Mouse (Mus musculus): ENCODE data around the gene Zfp369. TPM values are rescaled to one million over a fixed set of nuclear protein-coding genes. Genes with fewer than 3 reads are reported as not detected.
A peak's percentile ranks its signal among the peaks of the same experiment; 100 is the strongest.
"Not testable (repeated sequence)": the region's sequence is repeated elsewhere in the genome, so short reads cannot be mapped to it uniquely, and the experiment has no call there.

Zfp369 gene
- polyA plus RNA-seq, 1 experiment from 2014 or later = 25.3 TPM

DNA sequence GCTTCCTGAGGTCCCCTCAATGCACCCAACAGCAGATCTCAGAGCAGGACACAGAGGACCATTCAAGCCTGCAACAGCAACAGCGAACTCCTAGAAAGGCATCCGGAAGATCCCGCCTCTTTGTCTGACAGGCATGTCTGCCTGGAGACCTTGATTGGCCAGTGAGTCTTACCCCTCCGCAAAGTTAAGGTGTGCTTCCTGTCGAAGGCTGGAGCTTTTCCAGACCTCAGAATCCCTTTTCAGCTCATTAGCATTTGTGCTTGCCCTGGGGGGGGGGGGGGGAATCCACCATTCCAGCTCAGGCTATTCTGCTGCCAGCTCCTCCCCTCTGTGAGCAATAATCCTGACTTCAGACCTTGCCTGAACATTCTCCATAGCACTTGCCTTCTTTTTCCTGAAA, 69.9 kb downstream of the Zfp369 start:
- not testable (repeated sequence) for DNase-seq (ENCODE audit: low spot score); H3K36me3 ChIP-seq (ENCODE audit: control insufficient read depth, insufficient read depth, low read length); H3K4me2 ChIP-seq (replicated peaks; ENCODE audit: low read depth, low read length); H3K4me1 ChIP-seq (replicated peaks; ENCODE audit: control insufficient read depth, insufficient read depth, low read length); H3K9ac ChIP-seq (ENCODE audit: low read depth, low read length); ATAC-seq (ENCODE audit: low FRiP score); H3K4me3 ChIP-seq (ENCODE audit: low read depth, low read length); H3K27me3 ChIP-seq (ENCODE audit: control insufficient read depth, insufficient read depth, low read length); H3K9me3 ChIP-seq (ENCODE audit: control insufficient read depth, low read length); H3K27ac ChIP-seq (ENCODE audit: low read depth, low read length)
- WGBS = 44% methylated on average over 5 of the region's 5 CpGs

DNA sequence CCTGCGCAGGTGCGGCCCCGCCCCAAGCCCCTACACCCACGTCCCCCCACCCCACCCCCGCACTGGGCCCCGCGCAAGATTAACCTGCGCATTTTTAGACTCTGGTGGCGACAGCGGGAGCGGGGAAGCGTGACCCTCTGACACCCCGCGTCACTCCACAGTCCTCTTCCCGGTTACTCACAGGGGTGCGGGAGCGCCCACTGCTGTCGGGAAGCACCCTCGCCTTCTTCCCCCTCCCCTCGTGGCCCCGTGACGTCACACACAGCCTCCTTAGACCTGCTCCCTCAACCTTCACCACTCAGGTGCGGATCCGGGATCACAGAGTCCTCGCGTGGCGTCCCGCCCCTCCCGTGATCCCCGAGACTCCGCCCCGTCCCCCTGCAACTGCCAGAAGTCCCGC, 73.2 kb downstream of the Zfp369 start:
- not testable (repeated sequence) for H3K27me3 ChIP-seq (ENCODE audit: control insufficient read depth, insufficient read depth, low read length); H3K4me3 ChIP-seq (ENCODE audit: low read depth, low read length); DNase-seq (ENCODE audit: low spot score)

More for the DNA sequence above, 73.2 kb downstream of the Zfp369 start:
- 16% methylated on average over 26 of the region's 33 CpGs for WGBS
- H3K9me3 ChIP-seq (ENCODE audit: control insufficient read depth, low read length); H3K27ac ChIP-seq (ENCODE audit: low read depth, low read length); H3K36me3 ChIP-seq (ENCODE audit: control insufficient read depth, insufficient read depth, low read length); ATAC-seq (ENCODE audit: low FRiP score); H3K4me1 ChIP-seq (replicated peaks; ENCODE audit: control insufficient read depth, insufficient read depth, low read length); H3K9ac ChIP-seq (ENCODE audit: low read depth, low read length): not testable (repeated sequence)
- H3K4me2 ChIP-seq (replicated peaks; ENCODE audit: low read depth, low read length) = peak overlapping the region; percentile 19; the same call in 1 of the 2 replicates

Other genes with a start within 250 kb of the Zfp369 start
- not detected in 2 replicates for gene Spata31d1c, start 245.8 kb upstream of the Zfp369 start, polyA plus RNA-seq (2014; fragmentation: Nextera tagmentation; extraction: Ambion mirVana)
- not detected in 2 replicates for gene Prss47, start 226.1 kb upstream of the Zfp369 start, polyA plus RNA-seq (2014; fragmentation: Nextera tagmentation; extraction: Ambion mirVana)
- gene Mfsd14b, start 165.8 kb upstream of the Zfp369 start, polyA plus RNA-seq (2014; fragmentation: Nextera tagmentation; extraction: Ambion mirVana) = 39.7 and 44.6 TPM in 2 replicates
- not detected in 2 replicates for gene Olfr465-ps1, start 140.7 kb upstream of the Zfp369 start, polyA plus RNA-seq (2014; fragmentation: Nextera tagmentation; extraction: Ambion mirVana)
- gene Olfr466, start 128.6 kb upstream of the Zfp369 start, polyA plus RNA-seq (2014; fragmentation: Nextera tagmentation; extraction: Ambion mirVana) = not detected in 2 replicates
- 0.45 TPM in 1 of 2 replicates, not detected in the other for gene Nlrp4f, start 72.8 kb upstream of the Zfp369 start, polyA plus RNA-seq (2014; fragmentation: Nextera tagmentation; extraction: Ambion mirVana)
- gene Gm10775, start 19.3 kb upstream of the Zfp369 start, polyA plus RNA-seq (2014; fragmentation: Nextera tagmentation; extraction: Ambion mirVana) = not detected in 2 replicates
- gene Gm10139, start 233.9 kb downstream of the Zfp369 start, polyA plus RNA-seq (2014; fragmentation: Nextera tagmentation; extraction: Ambion mirVana) = not detected in 2 replicates

All from hindbrain, embryonic 11.5 days (tissue).